ENCODE assay signal across 9 mouse cellular contexts in the genomic region with DNA sequence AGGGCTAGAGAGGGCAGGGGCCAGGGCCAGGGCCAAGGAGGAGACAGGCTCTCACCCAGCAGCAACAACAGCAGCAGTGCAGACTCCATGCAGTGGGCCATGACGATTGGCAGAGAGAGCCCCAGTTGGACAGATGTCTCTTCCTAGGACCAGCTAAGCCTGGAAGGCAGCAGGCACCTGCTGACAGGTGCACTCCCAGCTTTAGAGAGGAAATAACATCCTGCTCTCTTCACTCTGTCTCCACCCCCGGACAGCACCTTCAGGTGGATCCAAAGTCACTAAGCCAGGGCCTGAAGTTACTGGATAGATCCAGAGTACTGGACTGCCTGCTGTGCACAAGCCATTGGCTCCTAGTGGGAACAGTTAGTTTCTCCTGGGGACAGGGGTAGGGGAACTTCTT. TPM values are rescaled to one million over a fixed set of nuclear protein-coding genes. Genes with fewer than 3 reads are reported as not detected.
A peak's percentile ranks its signal among the peaks of the same experiment; 100 is the strongest.
DNase-seq lines count a peak whose midpoint lies in the region; ATAC-seq and TF ChIP-seq lines count a peak whose summit lies in the region.
"Had no signal": no experiment of that assay in that cellular context is flagged by ENCODE, and none has a peak within 500 bp of the region (broad histone marks: within the 10 kb centered on the region; RNA-seq: fewer than 3 reads in every experiment).

Gene Gfra4, minus strand, starts transcription at position 101 of the 400 bp plus-strand sequence.

- H3K4me3 ChIP-seq in heart, embryonic 10.5 days: peak within 1 kb of the TSS; percentile 65; the same call in 1 of the 2 replicates
- no peak within 1 kb of the TSS for H3K4me3 ChIP-seq in midbrain, embryonic 12.5 days
- no peak within 1 kb of the TSS for H3K4me3 ChIP-seq in midbrain, embryonic 10.5 days
- peak within 1 kb of the TSS; percentile 65 for H3K4me3 ChIP-seq in olfactory bulb, adult 2 months (ENCODE audit: insufficient read depth, low read depth, low read length)
- H3K4me3 ChIP-seq in heart, embryonic 12.5 days: no peak within 1 kb of the TSS; the same call in 1 of the 2 replicates

- no peak for TF ChIP-seq CTCF in olfactory bulb, adult 2 months (IDR thresholded peaks at IDR 0.05; ENCODE audit: insufficient read depth, low read depth, low read length)

- WGBS in heart, embryonic 10.5 days: 60% methylated on average over 2 of the region's 2 CpGs
- 66% methylated on average over 2 of the region's 2 CpGs for WGBS in midbrain, embryonic 12.5 days
- WGBS in midbrain, embryonic 10.5 days: 84% methylated on average over 2 of the region's 2 CpGs
- WGBS in olfactory bulb, adult 2 months: 76% methylated on average over 2 of the region's 2 CpGs
- 53% methylated on average over 2 of the region's 2 CpGs for WGBS in heart, embryonic 12.5 days

- H3K36me3 ChIP-seq in heart, embryonic 10.5 days: no peaks in the 10 kb centered on the region
- H3K36me3 ChIP-seq in midbrain, embryonic 12.5 days: no peaks in the 10 kb centered on the region
- no peaks in the 10 kb centered on the region for H3K36me3 ChIP-seq in midbrain, embryonic 10.5 days
- H3K36me3 ChIP-seq in heart, embryonic 12.5 days: no peaks in the 10 kb centered on the region

- H3K4me1 ChIP-seq in heart, embryonic 10.5 days: peaks cover 22% of the 10 kb centered on the region
- H3K4me1 ChIP-seq in midbrain, embryonic 12.5 days: peaks cover 7% of the 10 kb centered on the region; the same call in 1 of the 2 replicates
- H3K4me1 ChIP-seq in midbrain, embryonic 10.5 days: peaks cover 19% of the 10 kb centered on the region
- H3K4me1 ChIP-seq in olfactory bulb, adult 2 months (ENCODE audit: control insufficient read depth, insufficient read depth, low read length): peaks cover 16% of the 10 kb centered on the region
- peaks cover 24% of the 10 kb centered on the region for H3K4me1 ChIP-seq in heart, embryonic 12.5 days (replicated peaks)

- no peak within 1 kb of the TSS for H3K9ac ChIP-seq in midbrain, embryonic 12.5 days (replicated peaks)
- no peak within 1 kb of the TSS for H3K9ac ChIP-seq in heart, embryonic 12.5 days

- H3K27ac ChIP-seq in heart, embryonic 10.5 days: no peak within 1 kb of the TSS
- H3K27ac ChIP-seq in midbrain, embryonic 12.5 days (replicated peaks): no peak within 1 kb of the TSS
- no peak within 1 kb of the TSS for H3K27ac ChIP-seq in midbrain, embryonic 10.5 days (replicated peaks)
- H3K27ac ChIP-seq in olfactory bulb, adult 2 months (ENCODE audit: insufficient read depth, low read depth, low read length): no peak within 1 kb of the TSS
- H3K27ac ChIP-seq in heart, embryonic 12.5 days (ENCODE audit: poor library complexity, severe bottlenecking): no peak within 1 kb of the TSS

- no peak for TF ChIP-seq POLR2A in olfactory bulb, adult 2 months (IDR thresholded peaks at IDR 0.05; ENCODE audit: insufficient read depth, low read depth, low read length)

- ATAC-seq in midbrain, embryonic 12.5 days (ENCODE audit: low FRiP score, low read depth): no peak
- no peak for ATAC-seq in heart, embryonic 12.5 days (ENCODE audit: insufficient number of reproducible peaks, low FRiP score)

- DNase-seq in heart, embryonic 10.5 days (ENCODE audit: low spot score): peak; percentile 71
- DNase-seq in heart, adult 18-20 months: no peak
- no peak for DNase-seq in midbrain, embryonic 10.5 days (ENCODE audit: low spot score)
- no peak for DNase-seq in layer of hippocampus, postnatal 36 days
- no peak for DNase-seq in retina, postnatal 1 day
- DNase-seq: cerebellum, postnatal 10 days had no signal

- H3K27me3 ChIP-seq in heart, embryonic 10.5 days (ENCODE audit: insufficient read depth, poor library complexity, severe bottlenecking): peaks cover 64% of the 10 kb centered on the region
- H3K27me3 ChIP-seq in midbrain, embryonic 12.5 days: peaks cover 55% of the 10 kb centered on the region
- peaks cover 57% of the 10 kb centered on the region for H3K27me3 ChIP-seq in midbrain, embryonic 10.5 days (ENCODE audit: low read depth, poor library complexity, severe bottlenecking)
- H3K27me3 ChIP-seq in heart, embryonic 12.5 days (replicated peaks): peaks cover 60% of the 10 kb centered on the region

- H3K4me2 ChIP-seq in midbrain, embryonic 12.5 days (replicated peaks): peak within 1 kb of the TSS; percentile 72
- no peak within 1 kb of the TSS; the same call in 1 of the 2 replicates for H3K4me2 ChIP-seq in heart, embryonic 12.5 days

- H3K9me3 ChIP-seq in heart, embryonic 10.5 days: no peaks in the 10 kb centered on the region
- no peaks in the 10 kb centered on the region for H3K9me3 ChIP-seq in midbrain, embryonic 12.5 days
- no peaks in the 10 kb centered on the region for H3K9me3 ChIP-seq in midbrain, embryonic 10.5 days (replicated peaks)
- no peaks in the 10 kb centered on the region for H3K9me3 ChIP-seq in heart, embryonic 12.5 days (replicated peaks)

RNA-seq across cellular contexts. Expression of gene Gfra4, which starts in this region (rescaled TPM):
- 3.3 and 4.9 TPM in 2 replicates for polyA plus RNA-seq in heart, embryonic 10.5 days (2016; fragmentation: Nextera tagmentation; extraction: Ambion mirVana)
- 10 to 100 TPM in 1 of 2 experiments, 1 to 10 TPM in 1; 6.2 to 10.2 TPM for total RNA-seq in heart, adult 18-20 months (2021)
- 5.9 and 6.8 TPM in 2 replicates for polyA plus RNA-seq in midbrain, embryonic 12.5 days (2016; fragmentation: Nextera tagmentation; extraction: Ambion mirVana)
- polyA plus RNA-seq in midbrain, embryonic 10.5 days (2016; fragmentation: Nextera tagmentation; extraction: Ambion mirVana): 3.6 and 3.7 TPM in 2 replicates
- total RNA-seq in layer of hippocampus, postnatal 36 days (2021): 10 to 100 TPM; 60.3 to 67.9 TPM
- polyA plus RNA-seq in olfactory bulb, adult 2 months (2012; ENCODE audit: insufficient read depth, insufficient read length, low replicate concordance, missing spikeins): not detected in 2 replicates
- 3.3 and 3.8 TPM in 2 replicates for polyA plus RNA-seq in heart, embryonic 12.5 days (2016; fragmentation: Nextera tagmentation; extraction: Ambion mirVana)

Comparison
In these comparisons a context has a peak if more than half of its experiments do, and no peak if none do; other contexts are left out.
1. RNA of gene Gfra4 (total RNA-seq): 60.3 to 67.9 TPM in layer of hippocampus, postnatal 36 days; 6.2 to 10.2 TPM in heart, adult 18-20 months; every median in the first group is over 4 times any median in the second.
2. H3K4me3 ChIP-seq: peak in heart, embryonic 10.5 days (single experiment) and olfactory bulb, adult 2 months (single experiment); none in midbrain, embryonic 12.5 days (single experiment), midbrain, embryonic 10.5 days (single experiment) and heart, embryonic 12.5 days (single experiment).